Mouse (Mus musculus): Measurements from ENCODE around the gene Large1.

Gene Large1

DNA sequence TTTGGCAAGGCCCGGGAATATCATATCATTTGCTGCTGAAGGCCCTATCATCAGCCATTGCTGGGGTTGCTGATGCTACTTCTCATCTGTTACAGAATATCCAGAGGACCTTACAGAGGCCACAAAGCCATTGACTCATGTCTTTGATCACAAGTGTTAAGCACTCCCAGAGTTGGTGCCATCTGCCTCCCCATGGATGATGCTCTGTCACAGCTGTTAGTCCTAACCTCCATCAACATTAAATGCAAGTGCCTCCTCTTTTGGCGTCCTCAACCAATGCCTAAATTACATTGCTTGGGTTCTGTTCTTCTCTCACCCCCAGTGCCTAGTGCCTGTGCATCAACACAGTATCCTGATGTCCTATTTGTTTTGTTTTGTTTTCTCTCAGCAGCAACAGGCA lies 551.8 kb downstream of the Large1 start:
- ATAC-seq (ENCODE audit: low TSS enrichment), result no peak

DNA sequence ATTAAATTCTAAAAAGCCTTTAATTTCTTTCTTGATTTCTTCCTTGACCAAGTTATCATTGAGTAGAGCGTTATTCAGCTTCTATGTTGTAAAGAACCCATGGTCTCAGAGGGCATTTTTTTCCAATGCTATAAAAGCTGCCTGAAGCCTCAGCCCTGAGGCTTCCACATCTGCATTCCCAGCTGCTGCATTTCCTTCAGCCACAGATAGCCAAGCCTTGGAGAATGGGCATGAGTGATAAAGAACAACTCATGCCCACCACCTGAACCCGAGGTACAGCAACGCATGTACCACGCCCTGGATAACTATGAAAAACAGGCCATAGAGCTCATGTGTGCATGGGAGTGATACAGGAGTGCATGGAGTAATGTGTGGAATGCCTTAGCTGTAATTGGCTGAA lies 572.7 kb downstream of the Large1 start:
- ATAC-seq (ENCODE audit: low TSS enrichment), result no peak

DNA sequence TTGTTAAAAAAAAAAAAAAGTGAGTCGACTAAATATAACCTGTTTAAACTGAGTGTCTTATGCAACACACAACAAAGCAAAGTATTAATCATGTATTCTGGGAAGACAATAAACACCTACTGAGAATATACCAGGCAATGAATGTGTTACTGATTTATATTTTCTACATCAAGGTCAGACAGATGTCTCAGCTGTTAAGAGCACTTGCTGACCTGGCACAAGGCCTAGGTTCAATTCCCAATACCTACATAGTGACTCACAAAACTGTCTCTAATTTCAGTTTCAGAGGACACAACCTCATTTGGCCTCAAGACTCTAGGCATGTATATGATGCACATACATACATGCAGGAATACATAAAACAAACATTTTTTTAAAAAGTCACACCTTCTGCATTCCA lies 575.5 kb downstream of the Large1 start:
- no peak for ATAC-seq (ENCODE audit: low TSS enrichment)

DNA sequence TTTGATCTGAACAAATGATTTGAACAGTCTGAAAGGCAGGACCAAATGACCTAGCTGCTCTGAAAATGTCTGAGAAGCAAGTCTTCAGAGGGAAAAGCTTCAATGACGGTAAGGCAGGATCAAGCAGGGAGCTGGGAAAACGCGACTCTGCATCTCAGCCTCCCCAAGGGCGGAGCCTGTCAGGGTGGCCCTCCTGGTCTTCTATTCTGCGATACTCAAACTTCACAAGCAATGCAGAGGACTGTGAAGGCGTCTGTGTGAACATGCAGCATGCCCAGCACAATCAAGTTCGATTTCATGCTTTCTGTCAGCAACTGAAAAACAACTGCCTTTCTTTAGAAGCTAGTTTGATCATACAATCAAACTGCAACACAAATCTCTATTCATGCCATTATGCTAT lies 586.6 kb downstream of the Large1 start:
- no peak for ATAC-seq (ENCODE audit: low TSS enrichment)

DNA sequence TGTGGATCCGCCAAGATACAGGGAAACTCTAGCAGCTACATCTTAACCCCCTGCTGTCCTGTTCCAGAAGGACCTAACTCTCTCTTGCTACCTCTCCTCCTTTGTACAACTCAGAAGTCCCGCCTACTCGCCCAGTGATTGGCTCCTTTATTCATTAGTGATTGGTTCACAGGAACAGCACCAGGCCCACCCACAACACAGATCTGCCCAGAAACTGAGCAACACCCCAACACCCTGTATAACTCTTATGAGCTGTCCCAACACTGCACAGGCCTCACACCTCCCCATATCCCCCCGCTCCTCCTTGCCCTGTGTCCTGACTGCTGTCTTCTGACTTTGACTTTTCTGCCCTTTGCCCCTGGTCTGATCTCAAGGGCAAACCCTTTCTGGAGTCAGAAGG lies 587.6 kb downstream of the Large1 start:
- no peak for ATAC-seq (ENCODE audit: low TSS enrichment)

Data from frontal cortex, adult (tissue).